Mouse (Mus musculus) retina, postnatal 1 day (tissue): ENCODE measurements around the gene Stim2.

Source experiments
- DNase-seq: peaks from one replicate; pipeline ENCODE4 v3.0.0-alpha.2; 2012

Stim2 gene

GRCm38 (mm10) chr5:54049940-54050339 lies 51.6 kb downstream of the Stim2 start:
- DNase-seq, result no peak

- DNase-seq, result no peak
These were observed 52.8 kb downstream of the Stim2 start for GRCm38 (mm10) chr5:54051056-54051455.

DNA sequence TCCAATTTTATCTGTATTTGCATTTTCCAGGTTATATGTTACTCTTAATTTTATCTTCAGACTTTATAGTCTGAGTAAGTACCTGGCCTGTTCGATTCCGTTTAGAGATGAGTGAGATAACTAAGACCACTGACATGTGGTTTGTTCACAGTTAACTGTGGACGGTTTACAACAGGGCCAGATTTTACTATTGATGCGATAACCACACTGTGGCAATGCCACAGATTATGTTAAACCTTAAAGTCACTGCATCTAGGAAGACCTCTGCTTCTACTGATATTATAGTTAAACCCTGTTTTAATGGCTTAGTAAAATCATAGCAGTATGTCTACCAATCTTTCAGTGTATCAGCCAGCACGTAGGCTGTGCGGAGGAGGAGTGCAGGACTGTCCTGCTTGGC lies 53.9 kb downstream of the Stim2 start:
- no peak for DNase-seq

- DNase-seq, result no peak
These were observed 55.5 kb downstream of the Stim2 start for GRCm38 (mm10) chr5:54053673-54054366.

- no peak for DNase-seq
These were observed 58.0 kb downstream of the Stim2 start for GRCm38 (mm10) chr5:54056266-54056665.

- DNase-seq, result no peak
These were observed 61.7 kb downstream of the Stim2 start for GRCm38 (mm10) chr5:54059998-54060397.

GRCm38 (mm10) chr5:54062079-54062478 lies 63.8 kb downstream of the Stim2 start:
- no peak for DNase-seq

GRCm38 (mm10) chr5:54067591-54067990 lies 69.3 kb downstream of the Stim2 start:
- no peak for DNase-seq

DNA sequence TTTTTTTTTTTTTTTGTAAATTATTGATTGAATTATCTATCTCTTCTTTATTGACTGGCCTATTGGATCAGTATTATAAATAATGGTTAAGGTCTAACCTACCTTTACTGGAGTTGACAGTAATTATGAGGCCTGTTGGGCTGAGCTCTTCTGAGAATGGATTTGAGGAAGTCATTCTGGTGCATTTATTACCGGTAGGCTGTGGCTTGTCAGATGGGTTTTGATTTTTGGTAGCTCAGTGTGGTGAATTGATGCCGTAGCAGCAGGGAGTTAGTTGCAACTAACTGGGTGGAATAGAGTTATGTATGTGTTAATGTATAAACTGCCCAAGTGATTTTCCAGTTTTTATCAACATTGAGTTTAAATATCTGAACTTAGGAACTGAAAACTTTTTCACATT lies 72.2 kb downstream of the Stim2 start:
- DNase-seq, result no peak

GRCm38 (mm10) chr5:54071288-54071687 lies 73.0 kb downstream of the Stim2 start:
- no peak for DNase-seq

DNA sequence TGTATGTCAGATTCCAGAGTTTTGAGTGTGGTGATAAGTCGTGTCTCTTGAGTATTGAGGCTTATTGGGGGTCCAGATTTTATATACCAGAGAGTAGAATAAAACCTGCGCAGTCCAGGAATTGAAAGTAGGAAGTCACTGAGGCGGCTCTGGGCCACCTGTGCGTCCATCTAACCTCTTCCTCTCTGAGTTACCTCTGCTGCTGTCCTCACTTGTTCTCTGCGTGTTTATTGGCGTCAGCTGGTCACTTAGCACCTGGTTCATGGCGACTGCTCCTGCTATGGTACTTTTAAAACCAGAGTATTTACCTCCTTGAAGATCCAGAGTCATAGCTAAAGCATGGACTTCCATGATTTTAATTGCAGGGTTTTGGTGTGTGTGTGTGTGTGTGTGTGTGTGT lies 73.4 kb downstream of the Stim2 start:
- no peak for DNase-seq

DNA sequence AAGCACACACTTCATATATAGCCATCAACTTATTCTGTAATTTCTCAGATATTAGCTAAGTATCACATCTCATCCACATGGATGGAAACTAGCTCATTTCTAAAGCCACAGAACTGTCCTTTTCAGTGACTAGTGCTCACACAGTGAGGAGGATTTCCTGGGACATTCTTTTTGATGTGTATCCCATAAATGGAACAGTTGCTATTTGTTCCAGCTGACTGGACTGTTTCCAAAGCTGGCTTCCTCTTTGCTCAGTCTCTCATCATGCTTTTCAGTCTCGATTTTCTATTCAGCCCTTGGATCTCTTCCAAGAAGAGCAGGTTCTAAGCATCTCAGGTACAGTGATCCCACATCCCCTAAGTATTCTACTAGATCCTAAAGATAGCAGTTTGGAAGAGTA lies 75.0 kb downstream of the Stim2 start:
- DNase-seq, result peak; percentile 38

GRCm38 (mm10) chr5:54079997-54080396 lies 81.7 kb downstream of the Stim2 start:
- no peak for DNase-seq

DNA sequence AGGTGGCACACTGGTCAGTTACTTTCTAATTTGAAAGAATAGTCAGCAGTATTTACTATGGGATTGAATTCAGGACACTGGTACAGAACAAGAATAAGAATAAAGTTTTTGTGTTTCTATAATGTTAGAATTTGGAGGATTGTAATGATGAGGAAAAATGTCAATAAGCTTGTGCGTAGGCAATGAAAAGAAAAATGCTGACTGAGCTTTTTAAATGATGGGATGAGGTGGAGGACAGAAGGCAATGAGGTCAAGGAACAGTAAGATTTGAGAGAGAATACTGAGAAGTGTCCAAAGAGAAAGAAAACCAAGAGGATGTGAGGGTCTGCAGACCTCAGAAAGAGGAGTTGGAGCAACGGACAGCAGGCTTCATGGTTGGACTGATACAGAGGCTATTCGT lies 89.6 kb downstream of the Stim2 start:
- no peak for DNase-seq

DNA sequence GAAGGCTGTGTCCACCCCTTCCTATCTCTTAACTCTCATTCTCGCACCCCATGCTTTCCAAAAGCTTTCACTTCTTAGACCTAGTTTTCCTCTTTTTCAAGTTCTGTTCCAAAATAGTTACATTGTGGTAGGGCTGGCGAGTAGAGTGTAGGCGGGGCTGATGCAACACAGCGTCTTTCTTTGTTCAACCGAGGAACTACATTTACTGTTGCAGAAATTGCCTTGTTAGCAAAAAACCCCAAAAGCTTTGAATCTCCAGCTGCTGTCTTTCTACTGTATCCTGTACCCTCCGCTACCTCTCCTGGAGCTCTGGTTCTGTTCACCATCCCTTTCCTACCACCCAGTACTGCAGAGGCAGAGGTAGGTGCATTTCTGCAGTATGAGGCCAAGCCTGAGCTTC lies 99.9 kb downstream of the Stim2 start:
- no peak for DNase-seq

GRCm38 (mm10) chr5:54100916-54101315 lies 102.6 kb downstream of the Stim2 start:
- DNase-seq, result no peak

GRCm38 (mm10) chr5:54101318-54101717 lies 103.0 kb downstream of the Stim2 start:
- DNase-seq, result no peak

DNA sequence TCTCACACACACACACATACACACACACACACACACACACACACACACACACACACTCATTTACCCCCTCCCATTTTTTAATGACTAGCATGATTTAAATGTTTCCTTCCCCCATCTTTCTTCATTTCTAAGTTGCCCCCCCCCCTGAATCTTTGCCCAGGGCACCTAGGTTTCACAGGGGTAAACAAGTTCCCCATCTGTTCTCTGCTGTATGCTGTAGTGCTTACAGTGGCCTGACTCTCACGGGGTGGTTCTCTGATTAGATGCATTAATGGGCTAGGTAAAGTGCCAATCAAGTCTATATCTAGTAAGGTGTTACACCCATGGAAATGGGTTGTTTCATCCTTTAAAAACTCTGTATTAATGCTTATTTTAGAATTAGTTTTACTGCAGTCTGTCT lies 103.7 kb downstream of the Stim2 start:
- DNase-seq, result no peak

DNA sequence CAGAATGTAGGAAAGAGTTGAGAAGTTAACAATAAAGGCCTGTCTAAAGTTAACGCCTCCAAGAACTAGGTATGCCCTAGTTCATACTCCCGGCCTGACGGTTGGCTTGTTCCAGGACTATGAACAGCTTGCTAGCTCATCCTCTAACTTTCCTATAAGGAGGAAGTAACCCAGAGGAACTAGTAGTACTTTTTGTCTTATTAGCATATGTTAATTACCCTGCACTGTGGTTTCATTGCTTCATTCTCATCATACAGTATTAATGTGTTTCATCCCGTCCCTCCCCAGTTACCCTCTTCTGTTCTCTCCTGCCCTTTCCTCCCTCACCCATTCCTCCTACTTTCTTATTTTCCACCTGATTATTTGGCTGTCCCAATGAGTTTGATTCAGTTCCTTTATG lies 108.4 kb downstream of the Stim2 start:
- DNase-seq, result no peak

DNA sequence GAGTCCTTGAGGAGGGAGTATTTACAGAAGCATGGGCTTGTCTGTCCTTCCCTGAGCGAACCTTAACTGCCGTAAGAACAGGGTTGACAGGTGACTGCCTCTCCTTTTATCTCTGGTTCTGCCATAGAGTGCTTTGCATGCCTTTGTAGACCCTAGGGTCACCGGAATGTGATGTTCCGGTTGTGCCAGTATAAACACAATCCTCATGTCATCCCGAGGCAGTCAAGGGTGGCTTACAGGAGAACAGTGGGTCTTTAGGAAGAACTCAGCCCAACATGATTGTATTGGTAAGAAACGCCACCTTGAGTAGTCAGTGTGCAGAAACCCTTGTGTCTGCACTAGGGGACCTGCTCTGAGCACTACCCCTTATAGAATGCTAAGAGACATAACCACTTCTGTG lies 108.8 kb downstream of the Stim2 start:
- no peak for DNase-seq

- DNase-seq, result no peak
These were observed 110.8 kb downstream of the Stim2 start for GRCm38 (mm10) chr5:54109096-54109495.

- DNase-seq, result no peak
These were observed 112.5 kb downstream of the Stim2 start for GRCm38 (mm10) chr5:54110789-54111188.

- peak; percentile 64 for DNase-seq
These were observed 115.0 kb downstream of the Stim2 start for GRCm38 (mm10) chr5:54113284-54113683.

DNA sequence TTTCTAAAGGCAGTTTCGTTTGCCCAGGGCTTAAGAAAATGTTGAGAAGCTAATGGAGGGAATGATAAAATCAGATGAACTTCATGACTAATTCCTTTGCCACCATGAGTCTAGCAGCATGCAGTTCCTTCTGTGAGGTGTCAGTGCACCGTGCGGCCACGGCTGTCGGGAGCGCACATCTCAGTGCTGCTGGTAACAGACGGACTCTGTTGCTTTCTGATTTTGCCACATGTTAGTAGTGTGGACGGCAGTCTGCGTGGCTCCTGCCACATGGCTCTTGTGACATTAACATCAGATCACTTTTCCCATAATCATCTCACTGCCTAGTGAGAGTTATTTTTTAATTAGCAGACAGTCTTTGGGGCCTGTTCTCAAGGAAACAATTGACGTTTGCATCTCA lies 118.2 kb downstream of the Stim2 start:
- no peak for DNase-seq

DNA sequence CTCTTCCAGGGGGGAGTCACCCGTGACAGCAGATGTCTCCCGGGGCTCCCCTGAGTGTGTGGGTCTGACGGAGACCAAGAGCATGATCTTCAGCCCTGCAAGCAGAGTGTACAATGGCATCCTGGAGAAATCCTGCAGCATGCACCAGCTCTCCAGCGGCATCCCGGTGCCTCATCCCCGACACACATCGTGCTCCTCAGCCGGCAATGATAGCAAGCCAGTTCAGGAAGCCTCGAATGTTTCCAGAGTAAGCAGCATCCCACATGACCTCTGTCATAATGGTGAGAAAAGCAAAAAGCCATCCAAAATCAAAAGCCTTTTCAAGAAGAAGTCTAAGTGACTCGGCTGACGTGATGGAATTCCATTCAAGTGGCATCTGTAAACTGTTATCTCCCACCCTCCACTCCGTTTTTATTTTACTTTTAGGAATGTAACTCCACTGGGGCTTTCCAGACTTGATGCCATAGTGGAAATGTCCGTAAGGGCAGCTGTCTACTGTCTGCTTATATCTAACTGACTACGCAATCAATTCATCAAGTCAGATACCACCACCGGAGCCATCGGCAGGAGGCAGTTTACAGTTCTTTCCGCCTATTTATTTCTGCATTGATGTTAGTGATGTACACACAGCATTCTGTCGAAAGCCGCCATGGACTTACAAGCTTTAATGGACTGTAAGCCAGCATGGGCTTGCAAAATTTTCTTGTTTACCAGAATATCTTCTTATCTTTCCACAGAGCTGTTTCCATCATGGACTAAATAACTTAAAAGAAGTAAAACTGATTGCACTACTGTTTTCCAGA lies 120.3 kb downstream of the Stim2 start:
- DNase-seq, result no peak
